ENCODE assay signal across 28 mouse cellular contexts in genomic region chr1:139223804-139224203, GRCm38 (mm10).
A peak's percentile ranks its signal among the peaks of the same experiment; 100 is the strongest.
DNase-seq lines count a peak whose midpoint lies in the region; ATAC-seq and TF ChIP-seq lines count a peak whose summit lies in the region.
"Had no signal": no experiment of that assay in that cellular context is flagged by ENCODE, and none has a peak within 500 bp of the region (broad histone marks: within the 10 kb centered on the region; RNA-seq: fewer than 3 reads in every experiment).

No protein-coding gene starts in this region.

- no peak for TF ChIP-seq EP300 in liver, postnatal 0 days (IDR thresholded peaks at IDR 0.05; ENCODE audit: low read depth)

- H3K4me1 ChIP-seq in kidney, postnatal 0 days (replicated peaks; ENCODE audit: insufficient read depth, low read length) = no peaks in the 10 kb centered on the region
- 0 out of 2 replicates have a peak, but pooled peaks cover 5% of the 10 kb centered on the region for H3K4me1 ChIP-seq in intestine, embryonic 15.5 days (replicated peaks)
- H3K4me1 ChIP-seq in stomach, embryonic 15.5 days = no peaks in the 10 kb centered on the region
- H3K4me1 ChIP-seq in liver, postnatal 0 days (ENCODE audit: insufficient read depth) = no peaks in the 10 kb centered on the region
- H3K4me1 ChIP-seq: embryonic facial prominence, embryonic 10.5 days; embryonic facial prominence, embryonic 13.5 days; forebrain, embryonic 12.5 days; forebrain, embryonic 15.5 days; heart, embryonic 12.5 days; heart, embryonic 15.5 days; hindbrain, embryonic 10.5 days; hindbrain, embryonic 13.5 days had no signal

- no peaks in the 10 kb centered on the region for H3K27me3 ChIP-seq in kidney, postnatal 0 days (ENCODE audit: insufficient read depth, low read length)
- no peaks in the 10 kb centered on the region for H3K27me3 ChIP-seq in intestine, embryonic 15.5 days (replicated peaks)
- H3K27me3 ChIP-seq in stomach, embryonic 15.5 days (replicated peaks) = no peaks in the 10 kb centered on the region
- H3K27me3 ChIP-seq in liver, postnatal 0 days (ENCODE audit: insufficient read depth, low read length) = no peaks in the 10 kb centered on the region
- H3K27me3 ChIP-seq: embryonic facial prominence, embryonic 13.5 days; forebrain, embryonic 12.5 days; forebrain, embryonic 15.5 days; heart, embryonic 12.5 days; heart, embryonic 15.5 days; hindbrain, embryonic 13.5 days had no signal

- H3K4me3 ChIP-seq in kidney, postnatal 0 days (replicated peaks; ENCODE audit: low read depth, low read length) = no peak overlapping the region
- no peak overlapping the region for H3K4me3 ChIP-seq in intestine, embryonic 15.5 days (replicated peaks)
- H3K4me3 ChIP-seq in stomach, embryonic 15.5 days (replicated peaks) = no peak overlapping the region
- no peak overlapping the region for H3K4me3 ChIP-seq in liver, postnatal 0 days (ENCODE audit: low read depth, low read length)
- H3K4me3 ChIP-seq: embryonic facial prominence, embryonic 10.5 days; embryonic facial prominence, embryonic 13.5 days; erythroblast, embryonic 14.5 days; forebrain, embryonic 12.5 days; forebrain, embryonic 15.5 days; heart, embryonic 12.5 days; heart, embryonic 15.5 days; hindbrain, embryonic 10.5 days; hindbrain, embryonic 13.5 days had no signal

- H3K27ac ChIP-seq in kidney, postnatal 0 days = no peak overlapping the region
- 0 out of 2 replicates have a peak overlapping the region, but pooled peaks have one; percentile 32 for H3K27ac ChIP-seq in intestine, embryonic 15.5 days
- H3K27ac ChIP-seq in stomach, embryonic 15.5 days = peak overlapping the region; percentile 69; the same call in 1 of the 2 replicates
- H3K27ac ChIP-seq in liver, postnatal 0 days (ENCODE audit: low read depth) = no peak overlapping the region
- H3K27ac ChIP-seq: embryonic facial prominence, embryonic 10.5 days; embryonic facial prominence, embryonic 13.5 days; forebrain, embryonic 12.5 days; forebrain, embryonic 15.5 days; heart, embryonic 15.5 days; hindbrain, embryonic 10.5 days; hindbrain, embryonic 13.5 days had no signal

- H3K4me2 ChIP-seq in kidney, postnatal 0 days (ENCODE audit: low read length) = no peak overlapping the region
- H3K4me2 ChIP-seq in intestine, embryonic 15.5 days (replicated peaks) = no peak overlapping the region
- no peak overlapping the region for H3K4me2 ChIP-seq in stomach, embryonic 15.5 days
- H3K4me2 ChIP-seq in liver, postnatal 0 days (ENCODE audit: low read depth, low read length) = no peak overlapping the region
- H3K4me2 ChIP-seq: embryonic facial prominence, embryonic 13.5 days; forebrain, embryonic 12.5 days; forebrain, embryonic 15.5 days; heart, embryonic 12.5 days; heart, embryonic 15.5 days; hindbrain, embryonic 13.5 days had no signal

- no peak overlapping the region for H3K9ac ChIP-seq in kidney, postnatal 0 days (ENCODE audit: low read depth, low read length)
- no peak overlapping the region for H3K9ac ChIP-seq in intestine, embryonic 15.5 days
- no peak overlapping the region for H3K9ac ChIP-seq in stomach, embryonic 15.5 days
- no peak overlapping the region for H3K9ac ChIP-seq in liver, postnatal 0 days (replicated peaks)
- H3K9ac ChIP-seq: embryonic facial prominence, embryonic 13.5 days; forebrain, embryonic 12.5 days; forebrain, embryonic 15.5 days; heart, embryonic 12.5 days; heart, embryonic 15.5 days; hindbrain, embryonic 13.5 days had no signal

- no peaks in the 10 kb centered on the region for H3K36me3 ChIP-seq in kidney, postnatal 0 days (ENCODE audit: insufficient read depth, low read length)
- no peaks in the 10 kb centered on the region for H3K36me3 ChIP-seq in intestine, embryonic 15.5 days
- no peaks in the 10 kb centered on the region for H3K36me3 ChIP-seq in stomach, embryonic 15.5 days
- no peaks in the 10 kb centered on the region for H3K36me3 ChIP-seq in liver, postnatal 0 days (replicated peaks; ENCODE audit: insufficient read depth, low read length)
- H3K36me3 ChIP-seq: embryonic facial prominence, embryonic 10.5 days; embryonic facial prominence, embryonic 13.5 days; forebrain, embryonic 12.5 days; forebrain, embryonic 15.5 days; heart, embryonic 12.5 days; heart, embryonic 15.5 days; hindbrain, embryonic 10.5 days; hindbrain, embryonic 13.5 days had no signal

- H3K9me3 ChIP-seq in kidney, postnatal 0 days (replicated peaks; ENCODE audit: low read length) = no peaks in the 10 kb centered on the region
- no peaks in the 10 kb centered on the region for H3K9me3 ChIP-seq in intestine, embryonic 15.5 days
- no peaks in the 10 kb centered on the region for H3K9me3 ChIP-seq in stomach, embryonic 15.5 days
- H3K9me3 ChIP-seq in liver, postnatal 0 days (ENCODE audit: low read length) = no peaks in the 10 kb centered on the region
- H3K9me3 ChIP-seq: embryonic facial prominence, embryonic 10.5 days; embryonic facial prominence, embryonic 13.5 days; forebrain, embryonic 12.5 days; forebrain, embryonic 15.5 days; heart, embryonic 12.5 days; heart, embryonic 15.5 days; hindbrain, embryonic 10.5 days; hindbrain, embryonic 13.5 days had no signal

- no peak for TF ChIP-seq CTCF in kidney, postnatal 0 days (IDR thresholded peaks at IDR 0.05; ENCODE audit: low read depth)
- TF ChIP-seq CTCF in liver, postnatal 0 days (IDR thresholded peaks at IDR 0.05; ENCODE audit: low read depth) = no peak

- no peak for ATAC-seq in kidney, postnatal 0 days (replicated peaks; ENCODE audit: low FRiP score, low read depth)
- ATAC-seq in intestine, embryonic 15.5 days = no peak
- ATAC-seq in stomach, embryonic 15.5 days (ENCODE audit: insufficient read depth, low FRiP score, low read depth) = peak; percentile 64; the same call in 1 of the 2 replicates
- no peak for ATAC-seq in liver, postnatal 0 days
- ATAC-seq: forebrain, embryonic 15.5 days; Patski had no signal

- 42% methylated on average over 4 of the region's 4 CpGs for WGBS in kidney, postnatal 0 days
- 43% methylated on average over 4 of the region's 4 CpGs for WGBS in intestine, embryonic 15.5 days
- WGBS in stomach, embryonic 15.5 days = 43% methylated on average over 4 of the region's 4 CpGs
- WGBS in liver, postnatal 0 days (ENCODE audit: insufficient replicate concordance) = 74% methylated on average over 4 of the region's 4 CpGs

- DNase-seq in kidney, postnatal 0 days (ENCODE audit: low spot score) = peak; percentile 21
- no peak for DNase-seq in kidney, adult 8-10 months
- DNase-seq in NIH3T3 (ENCODE audit: low read depth) = peak; percentile 25
- DNase-seq in liver, postnatal 0 days = no peak
- DNase-seq in layer of hippocampus, adult 18-20 months (ENCODE audit: low spot score in 2 of 2) = no peak
- DNase-seq in liver = no peak
- DNase-seq: adrenal gland, postnatal 14 days; cerebellum, adult 11 months; cerebellum, adult 2 months; cerebellum, adult 9-11 months; cerebellum, postnatal 36 days; embryo, embryonic 11 days; gastrocnemius, postnatal 25 days; heart, adult 18-20 months; heart, postnatal 10 days; heart, postnatal 36 days had no signal

Comparison
In these comparisons a context has a peak if more than half of its experiments do, and no peak if none do; other contexts are left out.
1. DNase-seq: peak in kidney, postnatal 0 days (single experiment) and NIH3T3 (single experiment); none in kidney, adult 8-10 months (0 of 2), liver, postnatal 0 days (single experiment), layer of hippocampus, adult 18-20 months (0 of 2) and liver (single experiment).
2. H3K27ac ChIP-seq: peak in intestine, embryonic 15.5 days (single experiment) and stomach, embryonic 15.5 days (single experiment); none in kidney, postnatal 0 days (single experiment) and liver, postnatal 0 days (single experiment).